Mouse (Mus musculus) thymus, adult 2 months (tissue): ENCODE data around the gene Cacna2d3. TPM values are rescaled to one million over a fixed set of nuclear protein-coding genes. Genes with fewer than 3 reads are reported as not detected.

Experiments used
- DNase-seq: peaks from one replicate; pipeline ENCODE4 v3.0.0; 2021
- H3K27ac ChIP-seq: fragments of 200-500 bp; 2 replicates; pipeline ENCODE4 v1.5.1; 2012; ENCODE audit warnings: low read length, control low read depth; ENCODE audit not compliant: control insufficient read depth, insufficient read depth
- H3K27me3 ChIP-seq: fragments of 200-500 bp; 2 replicates; pipeline ENCODE4 v1.6.1; 2012; ENCODE audit warnings: mild to moderate bottlenecking, low read length, moderate library complexity, mixed read lengths; ENCODE audit not compliant: control insufficient read depth, insufficient read depth
- H3K36me3 ChIP-seq: fragments of 200-500 bp; 2 replicates; pipeline ENCODE4 v1.6.1; 2012; ENCODE audit warnings: mild to moderate bottlenecking, low read length, moderate library complexity; ENCODE audit not compliant: control insufficient read depth, insufficient read depth
- H3K4me1 ChIP-seq: fragments of 200-500 bp; replicated peaks from 2 replicates; pipeline ENCODE4 v1.6.1; 2012; ENCODE audit warnings: low read length; ENCODE audit not compliant: control insufficient read depth, insufficient read depth
- H3K4me3 ChIP-seq: fragments of 200-500 bp; 2 replicates; pipeline ENCODE4 v1.5.1; 2012; ENCODE audit warnings: mild to moderate bottlenecking, low read length, control low read depth, moderate library complexity; ENCODE audit not compliant: control insufficient read depth, insufficient read depth
- CTCF ChIP-seq: fragments of 200-500 bp; IDR thresholded peaks from 2 replicates; pipeline ENCODE4 v1.5.1; 2012; ENCODE audit warnings: mild to moderate bottlenecking, control low read depth, low read length, moderate library complexity, borderline replicate concordance; ENCODE audit not compliant: control insufficient read depth, poor library complexity, insufficient read depth; ENCODE audit errors: extremely low read depth
- POLR2A ChIP-seq: fragments of 200-500 bp; IDR thresholded peaks from 2 replicates; pipeline ENCODE4 v1.6.1; 2012; ENCODE audit warnings: mild to moderate bottlenecking, low read length, control low read depth, moderate library complexity; ENCODE audit not compliant: control insufficient read depth, poor library complexity, insufficient read depth; ENCODE audit errors: extremely low read depth
- WGBS: fragments of 180-500 bp; shearing (Covaris S2); methylation state at CpG from one replicate; pipeline ENCODE4 v1.1.7; 2018; 5-methylcytosine and 5-hydroxymethylcytosine counted together
- polyA plus RNA-seq: library from polyadenylated mRNA; depleted of rRNA; stranded (reverse); fragments of >200 nt; gene quantifications from 2 replicates; pipeline ENCODE4 v1.2.3, GENCODE M21; 2012

Cacna2d3 gene
- polyA plus RNA-seq, 1 experiment, result 0.08 TPM

DNA sequence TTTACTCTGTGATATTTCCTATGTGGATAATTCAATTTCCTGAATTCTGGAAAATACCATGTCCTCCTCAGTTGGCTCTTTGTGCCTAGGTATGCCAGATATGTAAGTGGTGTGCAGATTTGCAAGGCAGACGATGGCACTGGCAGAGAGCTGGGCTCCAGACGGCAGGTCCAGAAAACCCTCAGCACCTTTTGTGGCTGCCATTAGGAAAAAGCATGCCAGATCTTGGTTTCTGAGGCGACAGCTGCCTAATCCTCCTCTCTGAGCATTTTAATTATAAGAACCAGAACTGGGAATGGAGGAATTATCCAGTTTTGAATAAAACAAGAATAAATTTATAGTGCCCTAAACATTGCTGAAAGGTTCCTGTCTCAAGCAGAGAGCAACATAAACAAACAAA lies 767.1 kb downstream of the Cacna2d3 start:
- 69% methylated on average over 3 of the region's 3 CpGs for WGBS
- TF ChIP-seq POLR2A (no peak), CTCF (no peak)

DNA sequence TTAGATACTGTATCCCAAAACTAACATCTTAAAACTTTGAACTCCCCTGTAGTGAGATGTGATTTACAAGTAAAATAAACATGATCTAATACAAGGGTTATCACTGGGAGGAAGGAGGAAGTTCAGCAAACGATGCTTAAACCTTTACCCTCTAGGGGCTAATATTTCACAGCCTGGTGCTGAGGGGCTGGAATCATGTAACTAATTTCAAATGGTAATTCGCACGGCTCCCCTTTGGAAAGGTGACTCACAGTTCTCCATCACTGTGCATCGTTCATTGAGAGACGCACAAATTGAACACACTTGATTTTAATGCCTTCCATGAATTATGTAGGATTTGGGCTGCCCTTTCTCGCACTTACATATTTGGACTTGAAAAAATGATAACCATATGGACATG lies 767.6 kb downstream of the Cacna2d3 start:
- no peak overlapping the region for H3K4me3 ChIP-seq
- no peaks in the 10 kb centered on the region; the same call in 1 of the 2 replicates for H3K27me3 ChIP-seq
- 63% methylated on average over 6 of the region's 6 CpGs for WGBS
- H3K4me1 ChIP-seq, result no peaks in the 10 kb centered on the region
- no peaks in the 10 kb centered on the region for H3K36me3 ChIP-seq
- H3K27ac ChIP-seq, result no peak overlapping the region
- TF ChIP-seq POLR2A (no peak), CTCF (no peak)
- no peak for DNase-seq

More for the DNA sequence above, 767.1 kb downstream of the Cacna2d3 start:
- DNase-seq, result no peak
- H3K27me3 ChIP-seq, result no peaks in the 10 kb centered on the region; the same call in 1 of the 2 replicates
- no peaks in the 10 kb centered on the region for H3K4me1 ChIP-seq
- H3K36me3 ChIP-seq, result no peaks in the 10 kb centered on the region
- no peak overlapping the region for H3K4me3 ChIP-seq
- no peak overlapping the region for H3K27ac ChIP-seq

DNA sequence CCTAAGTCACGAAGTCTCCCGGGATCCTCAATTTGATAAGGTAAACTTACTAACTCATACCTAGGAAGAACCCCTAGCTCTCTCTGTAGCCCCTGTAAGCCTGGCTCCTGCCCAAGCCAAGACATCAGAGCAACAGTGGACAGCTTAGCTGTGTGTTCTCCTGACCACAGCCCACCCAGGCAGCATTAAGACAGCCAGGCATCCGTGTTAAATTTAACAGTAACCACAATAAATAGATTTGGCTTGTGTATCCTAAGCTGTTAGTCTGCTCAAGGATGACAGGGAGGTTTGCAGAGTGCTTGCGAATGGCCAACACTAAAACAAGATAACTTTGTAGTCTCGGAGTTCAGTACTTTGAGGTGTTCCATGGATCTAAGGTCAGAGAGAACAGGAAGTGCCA lies 768.3 kb downstream of the Cacna2d3 start:
- 50% methylated on average over 5 of the region's 5 CpGs for WGBS

DNA sequence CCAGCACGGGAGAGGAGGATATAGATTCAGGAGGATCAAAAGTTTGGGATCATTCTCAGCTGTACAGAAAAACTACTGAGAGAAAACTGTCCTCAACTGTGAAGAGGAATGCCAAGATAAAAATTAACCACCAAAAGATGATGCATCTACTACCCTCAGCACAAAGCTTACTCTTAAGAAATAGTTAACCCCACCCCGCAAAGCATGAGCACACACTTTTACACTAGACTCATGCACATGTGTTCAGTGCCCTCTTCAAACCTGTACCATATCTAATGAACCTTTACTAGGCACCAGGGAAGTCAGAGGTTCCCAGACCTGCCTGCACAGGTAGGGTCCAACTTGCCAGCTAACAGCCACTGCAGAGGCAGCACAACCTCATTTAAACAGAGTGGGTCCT lies 771.2 kb downstream of the Cacna2d3 start:
- no peak for DNase-seq

More for the DNA sequence above, 768.3 kb downstream of the Cacna2d3 start:
- TF ChIP-seq POLR2A, result no peak
- TF ChIP-seq CTCF, result no peak
- Histone ChIP-seq H3K27ac (no peak overlapping the region), H3K27me3 (no peaks in the 10 kb centered on the region; the same call in 1 of the 2 replicates), H3K36me3 (no peaks in the 10 kb centered on the region), H3K4me1 (no peaks in the 10 kb centered on the region), H3K4me3 (no peak overlapping the region)
- DNase-seq, result no peak

DNA sequence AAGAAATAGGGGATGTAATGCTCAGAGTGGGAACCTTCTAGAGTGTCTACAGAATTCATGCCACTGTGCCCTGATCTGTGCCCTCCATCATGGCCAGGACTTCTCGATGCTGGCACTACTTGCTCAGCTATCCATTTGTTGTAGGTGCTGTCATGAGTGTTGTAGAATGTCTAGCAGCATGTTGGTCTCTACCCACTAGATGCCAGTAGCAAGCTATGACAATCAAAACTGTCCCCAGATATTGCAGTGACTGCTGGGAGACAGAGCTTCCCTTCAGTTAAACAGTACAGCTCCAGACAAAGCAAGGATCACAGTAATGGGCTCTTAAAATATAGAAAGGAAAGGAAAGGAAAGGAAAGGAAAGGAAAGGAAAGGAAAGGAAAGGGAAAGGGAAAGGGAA lies 771.9 kb downstream of the Cacna2d3 start:
- Histone ChIP-seq H3K27me3 (no peaks in the 10 kb centered on the region), H3K4me3 (no peak overlapping the region), H3K36me3 (no peaks in the 10 kb centered on the region), H3K27ac (no peak overlapping the region), H3K4me1 (no peaks in the 10 kb centered on the region)
- TF ChIP-seq CTCF (no peak), POLR2A (no peak)
- 92% methylated on average over 1 of the region's 1 CpGs for WGBS
- DNase-seq, result no peak

More for the DNA sequence above, 771.2 kb downstream of the Cacna2d3 start:
- no peaks in the 10 kb centered on the region for H3K4me1 ChIP-seq
- H3K4me3 ChIP-seq, result no peak overlapping the region
- no peaks in the 10 kb centered on the region for H3K27me3 ChIP-seq
- WGBS, result 94% methylated on average over 2 of the region's 2 CpGs
- no peak for TF ChIP-seq POLR2A
- TF ChIP-seq CTCF, result no peak
- H3K36me3 ChIP-seq, result no peaks in the 10 kb centered on the region
- H3K27ac ChIP-seq, result no peak overlapping the region

DNA sequence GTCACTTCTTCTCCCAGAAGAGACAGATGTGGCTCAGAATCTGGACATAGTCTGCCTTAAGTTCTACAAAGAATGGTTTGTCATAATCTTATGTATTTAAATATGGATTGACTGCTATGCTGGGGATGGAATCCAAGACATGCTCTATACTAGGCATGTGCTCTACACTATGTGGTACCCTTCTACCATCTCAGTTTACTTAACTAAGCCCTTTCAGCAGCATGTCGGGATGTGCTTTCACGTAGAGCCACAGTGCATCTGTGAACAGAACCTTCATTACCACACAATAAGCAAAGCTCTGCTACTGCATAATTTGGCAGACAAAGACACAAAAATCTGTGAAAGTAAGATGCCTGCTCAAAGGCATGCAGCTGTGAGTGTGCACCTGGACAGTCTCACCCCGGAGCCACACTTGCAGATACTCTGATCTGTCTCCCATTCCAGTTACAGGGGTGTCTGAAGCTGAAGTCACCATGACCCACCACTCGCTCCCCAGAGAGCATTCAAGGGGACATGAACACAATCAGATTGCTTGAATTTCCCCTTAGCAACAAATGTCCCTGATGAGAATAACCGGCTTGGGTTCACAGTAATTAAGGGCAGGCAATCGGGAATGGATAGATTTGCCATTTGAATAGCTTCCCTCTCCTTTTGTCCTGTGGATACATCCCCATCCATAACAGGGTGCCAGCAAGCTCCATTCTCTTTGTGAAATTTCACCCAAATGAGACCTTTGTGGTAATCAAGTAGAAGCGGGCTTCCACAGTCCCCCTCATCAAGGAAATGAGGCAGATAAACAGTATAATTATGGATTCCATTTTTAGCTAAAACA lies 773.4 kb downstream of the Cacna2d3 start:
- H3K27ac ChIP-seq, result no peak overlapping the region
- no peaks in the 10 kb centered on the region for H3K27me3 ChIP-seq
- no peak for DNase-seq
- H3K4me1 ChIP-seq, result no peaks in the 10 kb centered on the region
- WGBS, result 92% methylated on average over 7 of the region's 7 CpGs
- H3K4me3 ChIP-seq, result no peak overlapping the region
- TF ChIP-seq POLR2A (no peak), CTCF (no peak)
- H3K36me3 ChIP-seq, result no peaks in the 10 kb centered on the region
